Mouse (Mus musculus) ES-E14 (cell line): ENCODE results near the gene Lrmda.

Experiments used
- HCFC1 ChIP-seq: IDR thresholded peaks from 2 replicates; pipeline ENCODE4 v1.6.1; 2012; ENCODE audit warnings: low read length, inconsistent platforms, borderline replicate concordance; ENCODE audit not compliant: insufficient read depth
- MAFK ChIP-seq: IDR thresholded peaks from 2 replicates; pipeline ENCODE4 v1.6.1; 2014; ENCODE audit warnings: mild to moderate bottlenecking, low read depth, low read length, inconsistent platforms; ENCODE audit not compliant: insufficient read depth
- ZC3H11A ChIP-seq: IDR thresholded peaks from 2 replicates; pipeline ENCODE4 v1.6.1; 2012; ENCODE audit warnings: low read depth, mild to moderate bottlenecking, inconsistent platforms, low read length, borderline replicate concordance

DNA sequence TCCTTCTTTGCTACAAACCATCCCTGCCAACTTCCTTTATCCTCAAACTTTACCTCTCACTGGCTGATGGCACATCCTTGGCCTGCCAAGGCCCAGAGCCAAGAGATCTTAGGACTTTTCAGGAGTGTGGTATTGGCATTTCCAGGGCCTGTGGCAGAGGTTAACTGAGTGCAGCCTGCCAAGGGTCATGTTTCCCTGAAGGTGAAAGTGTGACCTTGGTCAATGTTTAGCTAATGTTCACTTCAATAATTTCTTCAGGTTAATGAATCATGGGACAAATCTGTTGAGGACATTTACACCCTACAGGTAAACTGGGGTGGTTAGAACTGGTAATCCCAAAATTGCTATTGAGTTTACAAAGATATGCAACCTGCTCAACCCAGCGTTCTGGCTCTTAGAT is 614.1 kb downstream of the Lrmda start:
- TF ChIP-seq MAFK, result no peak
- no peak for TF ChIP-seq ZC3H11A
- TF ChIP-seq HCFC1, result no peak
